Mouse (Mus musculus): Measurements from ENCODE around the gene Lamp5.

The Lamp5 gene

GRCm38 (mm10) chr2:136051688-136052289 lies at the start of gene Lamp5:
Lamp5 (plus strand) TSS chr2:136052239.
- DNase-seq (ENCODE audit: low spot score in 2 of 2), result no peak

- DNase-seq (ENCODE audit: low spot score in 2 of 2), result no peak
Observed at GRCm38 (mm10) chr2:136003836-136004235, 48.2 kb upstream of the Lamp5 start.

GRCm38 (mm10) chr2:136006280-136006679 lies 45.8 kb upstream of the Lamp5 start:
- no peak for DNase-seq (ENCODE audit: low spot score in 2 of 2)

GRCm38 (mm10) chr2:136012759-136013158 lies 39.3 kb upstream of the Lamp5 start:
- no peak for DNase-seq (ENCODE audit: low spot score in 2 of 2)

- DNase-seq (ENCODE audit: low spot score in 2 of 2), result no peak
Observed at GRCm38 (mm10) chr2:136048464-136048863, 3.6 kb upstream of the Lamp5 start.

GRCm38 (mm10) chr2:136050793-136051615 lies 1.0 kb upstream of the Lamp5 start:
- DNase-seq (ENCODE audit: low spot score in 2 of 2), result no peak

GRCm38 (mm10) chr2:136057861-136058331 lies 5.9 kb downstream of the Lamp5 start:
- no peak for DNase-seq (ENCODE audit: low spot score in 2 of 2)

- no peak for DNase-seq (ENCODE audit: low spot score in 2 of 2)
Observed at GRCm38 (mm10) chr2:136058398-136058797, 6.4 kb downstream of the Lamp5 start.

GRCm38 (mm10) chr2:136059029-136059669 lies 7.1 kb downstream of the Lamp5 start:
- DNase-seq (ENCODE audit: low spot score in 2 of 2), result no peak

- no peak for DNase-seq (ENCODE audit: low spot score in 2 of 2)
Observed at GRCm38 (mm10) chr2:136064356-136064755, 12.3 kb downstream of the Lamp5 start.

- DNase-seq (ENCODE audit: low spot score in 2 of 2), result no peak
Observed at GRCm38 (mm10) chr2:136095978-136096377, 43.9 kb downstream of the Lamp5 start.

- no peak for DNase-seq (ENCODE audit: low spot score in 2 of 2)
Observed at GRCm38 (mm10) chr2:136097143-136097542, 45.1 kb downstream of the Lamp5 start.

- DNase-seq (ENCODE audit: low spot score in 2 of 2), result no peak
Observed at GRCm38 (mm10) chr2:136107597-136107996, 55.6 kb downstream of the Lamp5 start.

GRCm38 (mm10) chr2:136108124-136109037 lies 56.3 kb downstream of the Lamp5 start:
- no peak for DNase-seq (ENCODE audit: low spot score in 2 of 2)

GRCm38 (mm10) chr2:136109038-136109363 lies 57.0 kb downstream of the Lamp5 start:
- no peak for DNase-seq (ENCODE audit: low spot score in 2 of 2)

GRCm38 (mm10) chr2:136113374-136113773 lies 61.3 kb downstream of the Lamp5 start:
- no peak for DNase-seq (ENCODE audit: low spot score in 2 of 2)

- DNase-seq (ENCODE audit: low spot score in 2 of 2), result no peak
Observed at GRCm38 (mm10) chr2:136118006-136118405, 66.0 kb downstream of the Lamp5 start.
